Mouse (Mus musculus): Measurements from ENCODE around the gene Mtrf1. TPM values are rescaled to one million over a fixed set of nuclear protein-coding genes. Genes with fewer than 3 reads are reported as not detected.

Mtrf1 gene
- total and polyA plus RNA-seq, 3 experiments: 8.2 to 21.1 (median 12.4) TPM

GRCm38 (mm10) chr14:79358055-79358454, 39.5 kb upstream of the Mtrf1 start:
- no peak overlapping the region for H3K4me3 ChIP-seq (replicated peaks in 1 of 3; ENCODE audit: low read depth in 2 of 3, low read length in 2 of 3, poor library complexity in 1 of 3)
- no peaks in the 10 kb centered on the region for H3K27me3 ChIP-seq (replicated peaks)
- H3K79me2 ChIP-seq (replicated peaks; ENCODE audit: control insufficient read depth, extremely low read depth, insufficient read depth, poor library complexity, severe bottlenecking): peaks cover 5% of the 10 kb centered on the region; the same call in 1 of the 2 replicates
- TF ChIP-seq ZMIZ1 (IDR thresholded peaks at IDR 0.05; ENCODE audit: low read depth, low read length) (no peak), TBP (conservative IDR thresholded peaks at IDR 0.05; ENCODE audit: low read depth, low read length) (no peak), HCFC1 (IDR thresholded peaks at IDR 0.05; ENCODE audit: low read depth, low read length) (no peak), E2F4 (IDR thresholded peaks at IDR 0.05; ENCODE audit: insufficient replicate concordance, low read depth, low read length) (no peak), PAX5 (IDR thresholded peaks at IDR 0.05; ENCODE audit: low read length) (no peak), EP300 (IDR thresholded peaks at IDR 0.05; ENCODE audit: low read length) (no peak), RAD21 (IDR thresholded peaks at IDR 0.05; ENCODE audit: low read depth, low read length) (no peak), NRF1 (IDR thresholded peaks at IDR 0.05; ENCODE audit: low read depth, low read length) (no peak)
- no peak overlapping the region for H3K4me2 ChIP-seq (ENCODE audit: insufficient read depth, low read depth, poor library complexity, severe bottlenecking)
- no peak for DNase-seq (ENCODE audit: extremely low read depth)
- H3K4me1 ChIP-seq (ENCODE audit: control insufficient read depth in 1 of 2, insufficient read depth in 2 of 2): no peaks in the 10 kb centered on the region
- no peak overlapping the region for H3K9ac ChIP-seq (ENCODE audit: insufficient read depth, low read depth)
- in situ Hi-C loops (cut with MboI; ENCODE audit: low pct_ligation_motif_present, low pct_unique_long_range_greater_than_20kb, low sequenced_read_pairs): no loop called here
- no peaks in the 10 kb centered on the region for H3K9me3 ChIP-seq (replicated peaks; ENCODE audit: low read length)
- peaks cover 31 to 76% of the 10 kb centered on the region in 2 experiments for H3K36me3 ChIP-seq (replicated peaks in 1 of 2; ENCODE audit: control insufficient read depth in 1 of 2, insufficient read depth in 1 of 2, low read length in 1 of 2)
- H3K27ac ChIP-seq (ENCODE audit: insufficient read depth, low read depth): no peak overlapping the region
- dilution Hi-C loops (cut with MboI; ENCODE audit: extremely low pct_ligation_motif_present, extremely low pct_unique_long_range_greater_than_20kb, low sequenced_read_pairs): no loop called here

- TF ChIP-seq ZKSCAN1 (IDR thresholded peaks at IDR 0.05; ENCODE audit: borderline replicate concordance, low read depth, low read length) (no peak), ETS1 (conservative IDR thresholded peaks at IDR 0.05; ENCODE audit: low read depth, low read length) (no peak), GABPA (IDR thresholded peaks at IDR 0.05; ENCODE audit: insufficient replicate concordance, low read depth, low read length) (no peak), POLR2A (IDR thresholded peaks at IDR 0.05; ENCODE audit: low read depth, low read length) (no peak), PAX5 (IDR thresholded peaks at IDR 0.05; ENCODE audit: low read length) (no peak), NELFE (IDR thresholded peaks at IDR 0.05; ENCODE audit: low read depth, low read length) (no peak)
- in situ Hi-C loops (cut with MboI; ENCODE audit: low pct_ligation_motif_present, low pct_unique_long_range_greater_than_20kb, low sequenced_read_pairs): no loop called here
- DNase-seq (ENCODE audit: extremely low read depth): no peak
- Histone ChIP-seq H3K4me3 (replicated peaks in 1 of 3; ENCODE audit: low read depth in 2 of 3, low read length in 2 of 3, poor library complexity in 1 of 3) (no peak overlapping the region), H3K27me3 (replicated peaks) (no peaks in the 10 kb centered on the region), H3K27ac (ENCODE audit: insufficient read depth, low read depth) (no peak overlapping the region), H3K4me2 (ENCODE audit: insufficient read depth, low read depth, poor library complexity, severe bottlenecking) (no peak overlapping the region), H3K4me1 (ENCODE audit: control insufficient read depth in 1 of 2, insufficient read depth in 2 of 2) (peaks cover 0 to 4% of the 10 kb centered on the region in 2 experiments; a peak in 1 of 4 replicates), H3K9ac (ENCODE audit: insufficient read depth, low read depth) (no peak overlapping the region), H3K9me3 (replicated peaks; ENCODE audit: low read length) (no peaks in the 10 kb centered on the region), H3K79me2 (replicated peaks; ENCODE audit: control insufficient read depth, extremely low read depth, insufficient read depth, poor library complexity, severe bottlenecking) (peaks cover 30% of the 10 kb centered on the region), H3K36me3 (replicated peaks in 1 of 2; ENCODE audit: control insufficient read depth in 1 of 2, insufficient read depth in 1 of 2, low read length in 1 of 2) (peaks cover 20 to 56% of the 10 kb centered on the region in 2 experiments)
- dilution Hi-C loops (cut with MboI; ENCODE audit: extremely low pct_ligation_motif_present, extremely low pct_unique_long_range_greater_than_20kb, low sequenced_read_pairs): no loop called here
Measured at GRCm38 (mm10) chr14:79377041-79377440, 20.5 kb upstream of the Mtrf1 start.

- H3K4me1 ChIP-seq (ENCODE audit: control insufficient read depth in 1 of 2, insufficient read depth in 2 of 2): peaks cover 2 to 23% of the 10 kb centered on the region in 2 experiments; a peak in 2 of 4 replicates
- no peaks in the 10 kb centered on the region for H3K27me3 ChIP-seq (replicated peaks)
- H3K9me3 ChIP-seq (replicated peaks; ENCODE audit: low read length): no peaks in the 10 kb centered on the region
- no peak overlapping the region for H3K27ac ChIP-seq (ENCODE audit: insufficient read depth, low read depth)
- no peak overlapping the region for H3K9ac ChIP-seq (ENCODE audit: insufficient read depth, low read depth)
- dilution Hi-C loops (cut with MboI; ENCODE audit: extremely low pct_ligation_motif_present, extremely low pct_unique_long_range_greater_than_20kb, low sequenced_read_pairs): no loop called here
- DNase-seq (ENCODE audit: extremely low read depth): no peak
- H3K4me2 ChIP-seq (ENCODE audit: insufficient read depth, low read depth, poor library complexity, severe bottlenecking): no peak overlapping the region
- H3K4me3 ChIP-seq (replicated peaks in 1 of 3; ENCODE audit: low read depth in 2 of 3, low read length in 2 of 3, poor library complexity in 1 of 3): no peak overlapping the region
- H3K79me2 ChIP-seq (replicated peaks; ENCODE audit: control insufficient read depth, extremely low read depth, insufficient read depth, poor library complexity, severe bottlenecking): peaks cover 48% of the 10 kb centered on the region
- TF ChIP-seq CHD1 (IDR thresholded peaks at IDR 0.05; ENCODE audit: low read depth, low read length): no peak
- TF ChIP-seq CTCF (conservative IDR thresholded peaks at IDR 0.05 in 1 of 2, IDR thresholded peaks at IDR 0.05 in 1 of 2; ENCODE audit: low read depth in 2 of 2, low read length in 2 of 2): no peak
- TF ChIP-seq POLR2AphosphoS2 (IDR thresholded peaks at IDR 0.05; ENCODE audit: low read depth, low read length): no peak
- TF ChIP-seq MEF2A (IDR thresholded peaks at IDR 0.05; ENCODE audit: borderline replicate concordance, low read depth, low read length): no peak
- TF ChIP-seq IRF4 (IDR thresholded peaks at IDR 0.05; ENCODE audit: low read depth, low read length): no peak
- TF ChIP-seq E2F4 (IDR thresholded peaks at IDR 0.05; ENCODE audit: insufficient replicate concordance, low read depth, low read length): no peak
- no peak for TF ChIP-seq ZMIZ1 (IDR thresholded peaks at IDR 0.05; ENCODE audit: low read depth, low read length)
- TF ChIP-seq CHD2 (IDR thresholded peaks at IDR 0.05; ENCODE audit: low read length): no peak
- TF ChIP-seq TBP (conservative IDR thresholded peaks at IDR 0.05; ENCODE audit: low read depth, low read length): no peak
- no peak for TF ChIP-seq USF1 (IDR thresholded peaks at IDR 0.05; ENCODE audit: low read depth, low read length)
- TF ChIP-seq MAFK (IDR thresholded peaks at IDR 0.05; ENCODE audit: insufficient replicate concordance, low read length): no peak
- no peak for TF ChIP-seq POLR2A (IDR thresholded peaks at IDR 0.05; ENCODE audit: low read depth, low read length)
- in situ Hi-C loops (cut with MboI; ENCODE audit: low pct_ligation_motif_present, low pct_unique_long_range_greater_than_20kb, low sequenced_read_pairs): no loop called here
- H3K36me3 ChIP-seq (replicated peaks in 1 of 2; ENCODE audit: control insufficient read depth in 1 of 2, insufficient read depth in 1 of 2, low read length in 1 of 2): peaks cover 17 to 61% of the 10 kb centered on the region in 2 experiments
Measured at GRCm38 (mm10) chr14:79383120-79383519, 14.5 kb upstream of the Mtrf1 start.

All from CH12.LX (cell line).